Mouse (Mus musculus) frontal cortex, adult 2 months (tissue): ENCODE measurements around the gene Ildr2. TPM values are rescaled to one million over a fixed set of nuclear protein-coding genes. Genes with fewer than 3 reads are reported as not detected.

Experiments used
- DNase-seq, 2 experiments: peaks; one replicate each; pipeline ENCODE4 v3.0.0; 2022; ENCODE audit warnings: low spot score in 1 of 2; ENCODE audit errors: extremely low spot score in 1 of 2
- polyA plus RNA-seq: library from polyadenylated mRNA; depleted of rRNA; stranded (reverse); fragments of >200 nt; gene quantifications from 2 replicates; pipeline ENCODE4 v1.2.3, GENCODE M21; 2012

Ildr2 gene
- polyA plus RNA-seq, 1 experiment: 37.6 TPM

DNA sequence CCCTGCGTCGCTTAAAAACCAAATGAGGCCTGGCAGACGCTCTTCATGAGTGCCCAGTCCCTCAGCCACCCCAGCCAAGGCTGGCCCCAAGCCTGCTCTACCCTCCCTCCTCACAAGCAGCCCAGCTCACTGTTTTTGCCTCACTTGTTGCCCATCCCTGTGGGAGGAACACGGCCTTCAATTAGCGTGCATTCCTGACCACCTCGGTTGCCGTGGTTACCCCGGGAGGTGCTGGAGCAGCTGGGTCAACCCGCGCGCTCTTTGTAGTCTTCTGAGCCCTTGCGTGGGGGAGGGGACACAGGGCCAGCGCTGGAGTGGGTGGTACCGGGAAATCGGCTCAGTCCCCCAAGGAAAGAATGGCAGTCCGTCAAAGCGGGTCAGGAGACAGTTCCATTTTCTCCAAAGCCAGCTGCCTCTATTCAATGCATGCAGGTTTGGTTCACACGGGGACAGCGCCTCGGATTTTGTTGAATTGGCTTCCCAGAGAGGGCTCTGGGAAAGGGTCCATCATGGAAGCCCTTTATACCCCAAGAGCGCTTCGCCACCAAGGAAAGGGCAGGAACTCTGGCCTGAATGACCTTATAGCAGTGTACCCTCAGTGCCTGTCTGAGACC, 28.8 kb downstream of the Ildr2 start:
- peak; percentile 70 to 71 for DNase-seq

DNA sequence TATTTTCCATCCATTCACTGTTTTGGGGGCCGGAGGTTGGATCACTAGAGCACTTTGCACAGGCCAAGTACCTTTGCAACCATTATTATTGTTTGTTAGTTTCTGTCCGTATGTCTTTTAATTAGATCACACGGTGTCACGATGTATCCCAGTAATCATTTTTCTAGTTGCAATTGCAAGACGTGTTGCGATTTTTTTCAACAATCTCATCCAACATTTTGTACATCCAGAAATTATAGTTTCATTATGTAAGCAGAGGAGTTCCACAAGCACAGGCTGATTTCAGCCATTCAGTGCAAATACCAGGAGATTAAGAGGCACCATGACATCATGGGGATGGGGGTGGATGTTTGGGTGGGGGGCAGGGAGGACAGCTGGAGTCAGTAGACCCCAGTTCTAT, 29.5 kb downstream of the Ildr2 start:
- DNase-seq: no peak

DNA sequence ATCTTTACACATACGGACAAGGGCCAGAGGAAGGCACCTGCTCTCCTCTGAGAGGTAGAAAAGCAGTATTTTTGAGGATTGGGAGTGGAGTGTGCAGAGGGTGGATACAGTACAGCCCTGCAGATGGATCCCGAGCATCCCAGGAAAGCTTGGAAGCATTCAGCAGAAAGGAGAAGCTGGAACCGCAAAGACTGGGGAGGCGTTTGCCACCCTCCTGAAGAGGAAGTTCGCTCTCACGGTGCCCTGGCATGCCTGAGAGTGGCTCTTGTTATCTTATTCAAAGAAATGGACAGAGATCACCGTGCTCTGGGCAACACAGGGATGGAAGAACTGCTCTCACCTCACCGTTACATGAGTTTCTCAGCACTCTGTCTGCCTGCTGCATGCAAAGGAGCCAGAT, 30.5 kb downstream of the Ildr2 start:
- DNase-seq: no peak

DNA sequence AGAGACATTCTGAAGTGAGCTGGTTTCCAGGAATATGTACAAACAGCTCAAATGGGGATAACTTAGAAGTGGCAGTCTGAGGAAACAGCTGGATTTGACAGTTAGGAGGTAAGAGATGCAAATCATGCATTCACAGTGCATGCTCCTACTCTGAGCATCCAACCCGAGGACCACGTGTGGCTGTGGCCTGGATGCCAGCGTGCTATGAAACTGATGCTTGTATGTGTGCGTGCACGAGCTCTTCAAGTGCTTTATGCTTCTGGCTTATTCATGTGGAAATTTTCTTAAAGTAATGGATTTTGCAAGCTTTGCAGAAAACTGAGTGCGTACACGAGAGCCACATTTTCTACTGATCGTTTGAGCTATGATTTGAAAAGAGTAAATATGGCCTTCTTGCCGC, 32.3 kb downstream of the Ildr2 start:
- no peak for DNase-seq

DNA sequence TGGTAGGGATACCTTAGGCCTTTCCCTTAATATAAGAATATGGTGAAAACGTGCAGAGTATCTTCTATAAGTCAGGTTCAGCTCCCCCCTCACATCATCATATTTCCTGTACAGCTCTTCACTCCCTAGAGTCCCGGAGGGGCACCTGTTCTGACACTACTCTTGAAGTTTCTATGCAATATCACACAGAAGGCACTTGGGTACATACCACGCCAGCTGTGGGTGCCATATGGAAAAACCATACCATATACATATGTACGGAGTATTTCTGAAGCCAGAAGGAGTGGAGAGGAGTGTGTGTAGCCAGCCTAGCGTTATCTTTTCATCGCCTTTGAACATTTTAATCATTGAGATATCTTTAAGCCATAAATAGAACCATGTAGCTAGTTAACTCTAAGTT, 36.6 kb downstream of the Ildr2 start:
- no peak for DNase-seq

GRCm38 (mm10) chr1:166293086-166293485, 39.1 kb downstream of the Ildr2 start:
- no peak for DNase-seq

DNA sequence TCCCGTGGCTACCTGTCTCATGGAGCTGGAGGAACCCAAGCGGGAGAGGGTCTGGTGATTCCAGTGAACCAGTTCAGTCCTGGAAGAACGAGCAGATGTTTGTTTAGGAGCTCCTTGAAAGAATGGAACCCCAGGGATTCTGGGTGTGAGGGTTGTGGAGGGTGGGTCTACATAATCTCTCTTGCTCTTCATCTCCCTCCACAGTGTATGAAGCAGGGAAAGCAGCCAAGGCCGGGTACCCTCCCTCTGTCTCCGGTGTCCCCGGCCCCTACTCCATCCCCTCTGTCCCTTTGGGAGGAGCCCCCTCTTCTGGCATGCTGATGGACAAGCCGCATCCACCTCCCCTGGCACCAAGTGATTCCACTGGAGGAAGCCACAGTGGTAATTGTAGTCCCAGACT, 41.6 kb downstream of the Ildr2 start:
- no peak for DNase-seq

DNA sequence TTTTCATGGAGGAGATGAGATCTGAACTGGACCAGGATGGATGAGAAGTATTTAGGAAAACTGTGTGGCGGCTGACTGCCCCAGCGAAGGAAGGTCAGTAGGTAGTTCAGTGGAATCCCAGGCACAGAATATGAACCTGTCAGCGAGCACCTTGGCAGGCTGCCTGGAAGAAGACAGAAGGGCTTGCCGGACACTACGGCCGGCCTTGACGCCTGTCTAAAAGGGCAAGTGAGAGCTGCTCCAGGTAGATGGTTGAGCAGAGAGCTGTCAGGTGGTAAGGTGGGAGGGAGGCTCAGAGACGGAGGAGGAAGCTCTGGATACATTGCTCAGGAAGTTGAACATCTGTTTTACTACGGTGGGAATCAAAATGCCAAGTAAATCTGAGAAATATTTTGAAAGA, 42.4 kb downstream of the Ildr2 start:
- DNase-seq: no peak

DNA sequence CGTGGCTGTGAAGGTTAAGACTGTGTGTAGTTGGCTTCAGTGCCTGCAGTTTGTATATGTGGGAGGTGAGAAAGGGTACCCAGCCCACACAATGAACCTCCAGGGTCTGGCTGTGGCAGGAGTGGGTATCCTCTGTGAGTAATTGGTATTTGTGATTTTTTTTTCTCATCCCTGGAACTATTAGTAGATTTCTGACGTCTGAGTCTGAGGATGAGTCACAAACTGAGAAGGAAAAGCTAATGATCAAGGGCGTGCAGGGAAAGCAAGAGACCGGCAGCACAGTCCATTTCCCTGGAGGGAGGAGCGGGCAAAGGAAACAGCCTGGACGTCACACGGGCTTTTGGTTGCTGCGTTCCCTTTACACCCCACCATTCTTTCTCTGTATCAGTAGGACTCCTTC, 43.0 kb downstream of the Ildr2 start:
- no peak for DNase-seq

- DNase-seq: peak in 1 of 2 experiments; percentile 70
These were observed 43.7 kb downstream of the Ildr2 start for GRCm38 (mm10) chr1:166297499-166298111.

DNA sequence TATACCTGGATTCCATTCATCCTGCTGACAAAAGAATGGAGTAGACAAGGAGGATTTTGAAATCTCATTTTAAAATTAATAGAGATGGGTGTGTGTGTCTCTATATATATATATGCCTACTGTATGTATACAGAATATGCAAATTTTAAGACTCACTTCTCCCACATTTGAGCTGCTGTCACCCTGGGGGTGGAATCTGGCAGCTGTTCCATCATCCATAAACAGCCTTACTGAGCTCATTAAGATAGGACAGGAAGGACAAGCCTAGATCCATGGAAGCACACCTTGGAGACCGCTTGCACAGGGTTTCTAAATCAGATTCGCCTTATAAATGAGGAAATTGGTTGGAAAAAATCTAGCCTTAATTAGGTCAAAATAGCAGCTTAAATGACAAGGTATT, 44.9 kb downstream of the Ildr2 start:
- peak; percentile 65 to 81 for DNase-seq

DNA sequence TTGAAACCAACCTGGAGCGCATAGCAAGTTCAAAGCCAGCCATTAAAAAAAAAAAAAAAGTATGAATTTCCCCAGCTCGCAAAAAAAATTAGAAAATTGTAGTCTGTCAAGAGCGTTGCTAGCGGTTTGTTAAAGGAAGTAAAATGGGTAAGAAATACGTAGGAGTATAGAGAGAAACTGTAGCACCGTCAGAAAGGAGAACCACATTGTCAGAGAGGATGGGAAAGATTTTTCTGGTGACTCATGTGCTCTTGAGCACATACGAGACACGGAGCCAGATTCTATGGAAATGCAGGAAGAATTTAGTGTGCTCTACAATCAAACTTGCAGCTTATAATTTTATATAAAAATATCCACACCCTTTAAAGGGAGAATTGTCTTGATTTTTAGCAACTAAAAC, 45.9 kb downstream of the Ildr2 start:
- DNase-seq: no peak

GRCm38 (mm10) chr1:166300526-166300925, 46.6 kb downstream of the Ildr2 start:
- DNase-seq: no peak

GRCm38 (mm10) chr1:166304352-166305240, 50.7 kb downstream of the Ildr2 start:
- DNase-seq: peak; percentile 69 to 75

GRCm38 (mm10) chr1:166308471-166308850, 54.5 kb downstream of the Ildr2 start:
- DNase-seq: no peak

- no peak for DNase-seq
These were observed 55.1 kb downstream of the Ildr2 start for GRCm38 (mm10) chr1:166308851-166309715.

DNA sequence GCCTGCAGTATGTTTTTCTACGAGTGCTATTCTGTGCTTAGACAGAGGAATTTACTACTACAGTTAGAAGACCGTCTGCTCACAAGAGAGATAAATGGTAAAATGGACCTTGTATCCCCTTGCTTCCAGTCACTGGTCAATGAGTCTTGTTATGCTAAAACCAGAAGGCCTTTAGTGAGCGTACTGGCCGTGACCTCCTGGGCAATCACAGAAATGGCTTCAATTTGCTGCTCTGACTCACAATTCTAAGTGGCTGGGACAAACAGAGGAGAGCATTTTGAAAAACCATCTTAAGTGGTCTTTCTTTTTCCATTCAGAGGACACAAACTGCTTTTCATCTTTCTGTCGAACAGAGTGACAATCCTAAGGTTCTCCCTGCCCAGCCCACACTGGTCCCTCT, 57.2 kb downstream of the Ildr2 start:
- no peak for DNase-seq

- peak; percentile 75 to 77 for DNase-seq
These were observed 59.7 kb downstream of the Ildr2 start for GRCm38 (mm10) chr1:166313637-166314036.

DNA sequence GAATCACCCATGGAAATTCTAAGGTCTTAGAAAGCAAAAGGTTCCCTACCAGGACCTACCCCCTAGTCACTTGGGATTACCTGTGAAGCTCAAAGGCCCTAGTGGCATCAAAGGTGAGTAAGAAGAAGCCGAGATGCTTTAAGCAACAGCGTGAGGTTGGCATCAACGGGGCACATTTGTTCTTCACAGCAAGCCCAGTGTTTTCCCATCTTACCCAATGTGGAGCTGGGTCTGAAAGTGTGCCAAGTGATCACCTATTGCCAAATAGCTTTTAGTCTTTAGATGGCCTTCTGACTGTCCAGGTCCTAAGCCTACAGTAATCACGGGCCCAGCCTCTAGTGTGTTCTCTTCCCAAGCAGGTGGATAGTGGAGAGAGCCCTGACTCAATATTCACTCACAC, 61.8 kb downstream of the Ildr2 start:
- DNase-seq: no peak

DNA sequence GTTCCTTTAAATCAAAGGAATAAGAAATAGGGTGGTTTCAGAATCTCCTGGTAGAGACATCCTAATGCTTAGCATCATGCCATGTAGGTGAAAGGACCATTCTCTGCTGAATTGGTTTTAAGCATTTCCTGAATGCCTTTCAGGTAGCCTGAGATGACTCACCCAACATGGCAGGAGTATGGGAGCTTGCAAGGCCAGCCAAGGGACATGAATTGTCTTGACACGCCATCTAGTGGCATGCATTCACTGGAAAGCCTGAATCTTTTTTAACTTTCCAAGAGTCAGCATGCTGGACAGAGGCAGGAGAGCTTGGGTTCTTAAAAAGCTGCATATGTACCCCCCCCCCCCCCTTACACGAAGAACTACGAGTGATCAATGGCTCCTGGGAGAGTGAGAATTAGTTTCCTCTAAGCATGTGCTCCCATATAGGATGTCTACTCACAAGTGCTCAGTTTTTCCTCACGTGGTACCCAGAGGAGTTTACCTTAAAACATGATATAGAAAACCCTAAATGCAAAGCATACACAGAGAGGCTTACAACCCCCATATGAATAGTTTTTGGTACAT, 65.3 kb downstream of the Ildr2 start:
- DNase-seq: peak in 1 of 2 experiments; percentile 88
